Mouse (Mus musculus) gastrocnemius, postnatal 14 days (tissue): Measurements from ENCODE around the gene Gtf2ird2. TPM values are rescaled to one million over a fixed set of nuclear protein-coding genes. Genes with fewer than 3 reads are reported as not detected.

Source experiments
- DNase-seq: peaks from one replicate; pipeline ENCODE4 v3.0.0; 2021; ENCODE audit warnings: mixed read lengths
- intact Hi-C: fragments of 180-260 bp; cut with DNase I; formaldehyde crosslinking; loops from one replicate; pipeline ENCODE4 v1.15.1; 2025; ENCODE audit warnings: low total_unique reads
- long read RNA-seq, 2 experiments: library from polyadenylated mRNA; stranded (forward); transcript quantifications; one replicate each; pipeline ENCODE4 v2.0.0; 2021
- total RNA-seq, 2 experiments: library from RNA; stranded (reverse); gene quantifications; 2 replicates each; pipeline ENCODE4 v1.2.3; 2021

Gene Gtf2ird2
- 1 to 10 TPM; 4.8 to 5.4 TPM for total RNA-seq
- long read RNA-seq, experiment 1, partial matches to known transcripts = 1 of 3 reads
- long read RNA-seq, experiment 1, other reads (novel, unspliced or antisense) = 2 of 3 reads
- long read RNA-seq, experiment 2, partial matches to known transcripts = 0 of 7 reads
- long read RNA-seq, experiment 2, other reads (novel, unspliced or antisense) = 4 of 7 reads

- DNase-seq = peak; percentile 98
- intact Hi-C loops = no loop called here
These were observed at the start of gene Gtf2ird2 for GRCm38 (mm10) chr5:134183880-134184808. Gene Gtf2ird2, plus strand, starts transcription at chr5:134184019.

DNA sequence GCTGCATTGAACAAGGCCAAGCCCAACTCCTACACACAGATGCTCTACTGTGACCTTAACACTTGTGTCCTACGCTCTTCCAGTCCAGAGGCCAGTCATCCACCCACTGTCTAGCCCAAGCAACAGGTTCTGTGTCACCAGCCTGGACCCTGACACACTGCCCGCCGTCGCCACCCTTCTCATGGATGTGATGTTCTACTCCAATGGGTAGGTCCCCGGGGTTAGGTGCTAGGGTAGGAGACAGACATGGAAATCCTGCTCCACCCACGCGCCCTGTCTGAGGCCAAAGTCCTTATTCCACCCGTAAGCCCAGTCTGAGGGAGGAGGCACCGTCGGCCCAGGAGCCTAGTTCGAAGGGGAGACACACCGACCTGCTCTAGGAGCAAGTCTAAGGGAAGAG, 47.8 kb upstream of the Gtf2ird2 start:
- intact Hi-C loops = no loop called here
- DNase-seq = no peak

DNA sequence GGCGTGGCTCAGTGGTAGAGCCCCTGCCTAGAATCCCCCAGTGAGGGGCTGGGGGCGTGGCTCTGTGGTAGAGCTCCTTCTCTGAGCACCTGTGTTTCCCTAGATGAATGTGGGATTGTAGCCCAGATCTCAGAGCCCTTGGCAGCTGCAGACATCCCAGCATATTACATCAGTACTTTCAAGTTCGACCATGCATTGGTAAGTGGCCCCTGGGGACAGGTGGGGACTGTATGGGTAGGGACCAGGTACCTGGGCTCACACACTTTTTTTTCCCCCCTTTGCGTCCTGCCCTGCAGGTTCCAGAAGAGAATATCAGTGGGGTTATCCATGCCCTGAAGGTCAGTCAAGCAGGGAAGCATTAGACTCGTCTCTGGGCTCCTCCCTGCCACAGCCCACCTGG, 45.9 kb upstream of the Gtf2ird2 start:
- intact Hi-C loops = no loop called here

DNA sequence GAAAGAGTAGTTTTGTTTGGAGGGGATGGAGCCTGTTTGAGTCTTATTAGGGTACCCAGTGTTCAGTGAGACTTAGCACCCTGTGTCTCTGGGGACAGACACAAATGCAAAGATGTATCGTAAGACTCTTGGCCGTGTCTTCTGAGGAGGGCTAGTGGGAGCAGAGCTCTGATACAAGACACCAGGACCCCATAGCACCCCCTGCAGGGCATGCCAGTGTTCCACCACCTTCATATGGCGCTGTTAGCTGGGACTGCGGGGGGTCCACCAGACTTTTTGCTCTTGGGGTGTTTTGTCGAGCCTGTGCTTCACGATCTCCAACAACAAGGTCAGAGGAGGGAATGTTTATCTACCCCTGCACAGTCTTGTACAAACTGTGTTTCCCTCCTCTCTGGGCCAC, 44.4 kb upstream of the Gtf2ird2 start:
- DNase-seq = no peak
- intact Hi-C loops = no loop called here

More for the DNA sequence above, 45.9 kb upstream of the Gtf2ird2 start:
- no peak for DNase-seq

DNA sequence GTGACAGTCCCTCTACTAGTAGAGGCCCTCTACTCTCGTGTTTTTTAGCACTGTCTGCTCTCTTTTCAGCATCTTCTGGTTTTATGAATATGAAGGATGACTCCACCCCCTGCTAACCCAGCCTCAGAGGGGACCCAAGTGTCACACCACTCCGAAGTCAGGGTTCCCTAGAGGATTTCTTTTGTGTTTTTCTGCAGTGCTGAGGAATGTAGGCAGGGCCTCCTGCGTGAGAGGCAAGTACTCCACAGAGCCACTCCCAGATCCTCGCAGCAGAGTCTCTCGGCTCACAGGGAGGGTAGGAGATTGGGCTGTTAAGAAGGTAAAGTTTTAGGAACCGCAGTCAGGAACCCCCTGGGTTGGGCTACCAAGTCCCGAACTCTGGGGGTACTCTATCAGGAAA, 42.6 kb upstream of the Gtf2ird2 start:
- DNase-seq = no peak
- intact Hi-C loops = no loop called here

DNA sequence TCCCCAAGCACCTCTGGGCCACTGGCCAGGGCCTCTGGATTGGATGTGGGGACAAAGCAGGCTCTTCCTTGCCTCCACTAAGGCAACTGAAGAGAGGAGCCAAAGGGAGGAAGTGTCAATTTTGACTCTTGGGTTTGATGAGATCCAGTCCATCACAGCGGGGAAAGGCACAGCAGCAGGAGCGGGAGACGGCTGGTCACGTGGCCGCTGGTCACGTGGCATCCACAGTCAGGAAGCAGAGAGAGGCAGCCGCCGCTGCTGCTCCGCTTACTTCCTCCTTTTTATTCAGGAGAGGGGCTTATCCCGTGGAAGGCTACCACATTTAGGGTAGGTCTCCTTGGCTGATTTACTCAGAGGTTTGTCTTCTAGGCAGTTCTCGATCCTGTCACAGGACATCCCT, 41.4 kb upstream of the Gtf2ird2 start:
- DNase-seq = no peak
- intact Hi-C loops = no loop called here

GRCm38 (mm10) chr5:134144986-134145385, 38.8 kb upstream of the Gtf2ird2 start:
- intact Hi-C loops = no loop called here

GRCm38 (mm10) chr5:134147194-134147753, 36.5 kb upstream of the Gtf2ird2 start:
- DNase-seq = no peak
- intact Hi-C loops = no loop called here

More at GRCm38 (mm10) chr5:134144986-134145385, 38.8 kb upstream of the Gtf2ird2 start:
- DNase-seq = no peak

DNA sequence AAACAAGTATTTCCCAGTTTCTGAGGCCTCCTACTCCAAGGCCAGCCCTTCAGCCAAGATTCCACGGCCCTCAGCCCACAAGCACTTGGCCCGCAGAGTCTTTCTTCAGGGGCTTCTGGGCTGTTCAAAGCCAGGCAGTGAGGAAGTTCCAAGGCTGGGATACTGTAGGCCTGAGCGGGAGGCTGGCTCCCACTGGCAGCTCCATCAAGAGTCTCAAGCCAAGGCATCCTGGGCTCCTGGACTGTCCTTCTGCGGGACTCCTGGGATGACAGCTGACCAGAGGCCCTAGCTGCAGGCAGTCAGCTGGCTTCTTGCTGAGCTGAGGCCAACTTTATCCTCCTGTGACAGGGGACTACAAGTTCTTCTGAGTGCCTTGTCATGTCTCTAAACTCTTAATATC, 35.7 kb upstream of the Gtf2ird2 start:
- intact Hi-C loops = no loop called here

GRCm38 (mm10) chr5:134151895-134152294, 31.9 kb upstream of the Gtf2ird2 start:
- intact Hi-C loops = no loop called here

More for the DNA sequence above, 35.7 kb upstream of the Gtf2ird2 start:
- peak; percentile 37 for DNase-seq

DNA sequence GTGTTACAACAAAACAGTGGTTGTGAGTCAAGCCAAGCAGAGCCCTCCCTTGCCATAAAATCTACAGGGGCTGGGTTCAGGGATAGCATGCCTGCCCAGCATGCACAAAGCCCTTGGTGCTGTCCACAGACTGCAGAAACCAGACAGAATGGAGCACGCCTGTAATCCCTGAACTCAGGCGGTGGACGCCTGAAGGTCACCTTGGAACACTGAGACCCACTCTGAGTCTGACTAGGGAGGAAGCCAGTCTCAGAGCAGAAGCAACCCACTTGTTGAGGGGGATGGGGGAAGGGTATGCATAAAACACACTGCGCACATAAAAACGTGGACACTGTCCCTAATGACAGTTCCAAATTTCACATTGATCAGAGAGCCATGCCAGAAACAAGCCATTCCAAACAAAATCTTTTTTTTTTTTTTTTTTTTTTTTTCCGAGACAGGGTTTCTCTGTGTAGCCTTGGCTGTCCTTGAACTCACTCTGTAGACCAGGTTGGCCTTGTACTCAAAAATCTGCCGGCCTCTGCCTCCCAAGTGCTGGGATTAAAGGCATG, 27.8 kb upstream of the Gtf2ird2 start:
- no peak for DNase-seq
- intact Hi-C loops = no loop called here

More at GRCm38 (mm10) chr5:134151895-134152294, 31.9 kb upstream of the Gtf2ird2 start:
- no peak for DNase-seq

DNA sequence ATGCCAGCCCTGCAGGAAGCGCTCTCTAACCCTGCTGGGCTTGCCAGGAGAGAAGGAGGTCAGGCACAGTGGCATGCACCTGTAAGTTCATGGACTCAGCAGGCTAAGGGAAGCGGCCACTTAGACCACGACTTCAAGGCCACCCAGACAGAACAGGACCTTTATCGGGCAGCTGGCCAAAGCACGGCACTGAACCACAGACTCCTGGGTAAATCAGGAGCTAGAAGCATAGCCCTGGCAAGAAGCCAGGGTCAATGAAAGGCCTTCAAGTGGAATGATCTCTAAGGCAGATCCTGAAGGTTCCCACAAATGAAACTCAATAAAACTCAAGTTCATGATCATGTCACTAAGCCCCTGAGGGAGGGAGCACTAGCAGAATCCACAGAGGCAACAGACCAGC, 19.1 kb upstream of the Gtf2ird2 start:
- DNase-seq = no peak
- intact Hi-C loops = no loop called here

GRCm38 (mm10) chr5:134166642-134167041, 17.2 kb upstream of the Gtf2ird2 start:
- DNase-seq = no peak
- intact Hi-C loops = no loop called here

- no peak for DNase-seq
- intact Hi-C loops = no loop called here
These were observed 15.8 kb upstream of the Gtf2ird2 start for GRCm38 (mm10) chr5:134168033-134168432.

- no peak for DNase-seq
- intact Hi-C loops = no loop called here
These were observed 14.6 kb upstream of the Gtf2ird2 start for GRCm38 (mm10) chr5:134169231-134169630.

DNA sequence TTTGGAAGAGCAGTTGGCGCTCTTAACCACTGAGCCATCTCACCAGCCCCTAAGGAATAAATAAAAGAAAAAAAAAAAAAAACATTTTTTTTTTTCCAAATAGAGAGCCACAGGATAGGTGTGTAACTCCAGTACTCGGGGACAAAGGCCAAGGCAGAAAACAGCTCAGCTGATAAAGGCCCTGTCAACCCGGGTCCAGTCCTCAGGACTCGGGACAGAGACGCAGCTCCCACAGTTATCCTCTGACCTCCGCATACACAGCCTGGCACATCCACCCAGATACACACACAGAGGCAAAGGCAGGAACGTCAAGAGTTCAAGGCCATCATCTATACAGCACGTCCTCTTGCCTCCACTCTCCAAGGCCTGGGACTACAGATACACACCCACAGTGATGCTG, 13.7 kb upstream of the Gtf2ird2 start:
- intact Hi-C loops = no loop called here
- DNase-seq = no peak

DNA sequence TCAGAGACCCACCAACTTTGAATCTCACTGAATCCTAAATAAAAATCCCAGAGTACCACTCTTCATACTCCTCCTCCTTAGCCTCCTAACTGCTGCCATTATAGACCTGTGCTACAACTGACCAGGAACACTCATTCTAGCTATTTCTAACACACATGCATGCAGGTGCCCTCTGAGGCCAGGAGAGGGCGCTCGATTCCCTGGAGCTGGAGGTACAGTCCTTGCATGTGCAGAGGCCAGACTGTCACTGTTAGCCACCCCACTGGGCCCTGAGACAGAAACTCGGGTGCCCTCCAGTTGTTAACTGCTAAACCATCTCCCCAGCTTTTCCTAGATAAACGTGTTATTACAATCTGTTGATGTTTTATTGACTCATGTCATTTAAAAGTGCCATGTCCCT, 10.6 kb upstream of the Gtf2ird2 start:
- intact Hi-C loops = no loop called here
- peak; percentile 29 for DNase-seq

- DNase-seq = no peak
- intact Hi-C loops = loop anchor here (5.0 kb wide), 1 partner anchor 167 kb away; no protein-coding TSS in a partner anchor
These were observed 8.1 kb upstream of the Gtf2ird2 start for GRCm38 (mm10) chr5:134175696-134176095.

GRCm38 (mm10) chr5:134176169-134176881, 7.5 kb upstream of the Gtf2ird2 start, which contains the start of gene Rcc1l:
Gene Rcc1l, minus strand, starts transcription at chr5:134176774.
- intact Hi-C loops = loop anchor here (5.0 kb wide), 1 partner anchor 166 kb away; no protein-coding TSS in a partner anchor
- DNase-seq = peak; percentile 84
